Mouse (Mus musculus) forelimb bud, embryonic 11.5 days (tissue): ENCODE results near the gene Erbb2.
"Not testable (repeated sequence)": the region's sequence is repeated elsewhere in the genome, so short reads cannot be mapped to it uniquely, and the experiment has no call there.

Experiments
- DNase-seq: peaks from one replicate; pipeline ENCODE4 v3.0.0-alpha.2; 2012; ENCODE audit warnings: low read depth, low spot score

The Erbb2 gene

GRCm38 (mm10) chr11:98412273-98412796 lies at the start of gene Erbb2:
Erbb2 (plus strand) TSS chr11:98412470.
- peak; percentile 79 for DNase-seq

GRCm38 (mm10) chr11:98363817-98364216 lies 48.5 kb upstream of the Erbb2 start:
- no peak for DNase-seq

GRCm38 (mm10) chr11:98364410-98364809 lies 47.9 kb upstream of the Erbb2 start:
- DNase-seq = no peak

- DNase-seq = no peak
Observed at GRCm38 (mm10) chr11:98366290-98366689, 46.0 kb upstream of the Erbb2 start.

GRCm38 (mm10) chr11:98367171-98367862 lies 45.0 kb upstream of the Erbb2 start:
- no peak for DNase-seq

- DNase-seq = no peak
Observed at GRCm38 (mm10) chr11:98367863-98368186, 44.4 kb upstream of the Erbb2 start.

GRCm38 (mm10) chr11:98369337-98369736 lies 42.9 kb upstream of the Erbb2 start:
- no peak for DNase-seq

GRCm38 (mm10) chr11:98370588-98370987 lies 41.7 kb upstream of the Erbb2 start:
- no peak for DNase-seq

GRCm38 (mm10) chr11:98371556-98372240 lies 40.6 kb upstream of the Erbb2 start:
- DNase-seq = no peak

- peak; percentile 79 for DNase-seq
Observed at GRCm38 (mm10) chr11:98372406-98372805, 39.9 kb upstream of the Erbb2 start.

GRCm38 (mm10) chr11:98373244-98373643 lies 39.0 kb upstream of the Erbb2 start:
- DNase-seq = no peak

- no peak for DNase-seq
Observed at GRCm38 (mm10) chr11:98374266-98374665, 38.0 kb upstream of the Erbb2 start.

- DNase-seq = no peak
Observed at GRCm38 (mm10) chr11:98376756-98377155, 35.5 kb upstream of the Erbb2 start.

GRCm38 (mm10) chr11:98377787-98378186 lies 34.5 kb upstream of the Erbb2 start:
- no peak for DNase-seq

GRCm38 (mm10) chr11:98379379-98379778 lies 32.9 kb upstream of the Erbb2 start:
- no peak for DNase-seq

GRCm38 (mm10) chr11:98380106-98380505 lies 32.2 kb upstream of the Erbb2 start:
- DNase-seq = no peak

- no peak for DNase-seq
Observed at GRCm38 (mm10) chr11:98381651-98382050, 30.6 kb upstream of the Erbb2 start.

GRCm38 (mm10) chr11:98382405-98382804 lies 29.9 kb upstream of the Erbb2 start:
- not testable (repeated sequence) for DNase-seq

- no peak for DNase-seq
Observed at GRCm38 (mm10) chr11:98383261-98384030, 28.8 kb upstream of the Erbb2 start, which contains the start of gene Tcap. Tcap (plus strand) TSS chr11:98383811.

GRCm38 (mm10) chr11:98384216-98384615 lies 28.1 kb upstream of the Erbb2 start:
- no peak for DNase-seq

- DNase-seq = no peak
Observed at GRCm38 (mm10) chr11:98384721-98385637, 27.3 kb upstream of the Erbb2 start.
